Mouse (Mus musculus): ENCODE data around the gene Sema5b. TPM values are rescaled to one million over a fixed set of nuclear protein-coding genes. Genes with fewer than 3 reads are reported as not detected.

The Sema5b gene
- total RNA-seq, 2 experiments from 2014 or later = 0.43 to 9.0 TPM

DNA sequence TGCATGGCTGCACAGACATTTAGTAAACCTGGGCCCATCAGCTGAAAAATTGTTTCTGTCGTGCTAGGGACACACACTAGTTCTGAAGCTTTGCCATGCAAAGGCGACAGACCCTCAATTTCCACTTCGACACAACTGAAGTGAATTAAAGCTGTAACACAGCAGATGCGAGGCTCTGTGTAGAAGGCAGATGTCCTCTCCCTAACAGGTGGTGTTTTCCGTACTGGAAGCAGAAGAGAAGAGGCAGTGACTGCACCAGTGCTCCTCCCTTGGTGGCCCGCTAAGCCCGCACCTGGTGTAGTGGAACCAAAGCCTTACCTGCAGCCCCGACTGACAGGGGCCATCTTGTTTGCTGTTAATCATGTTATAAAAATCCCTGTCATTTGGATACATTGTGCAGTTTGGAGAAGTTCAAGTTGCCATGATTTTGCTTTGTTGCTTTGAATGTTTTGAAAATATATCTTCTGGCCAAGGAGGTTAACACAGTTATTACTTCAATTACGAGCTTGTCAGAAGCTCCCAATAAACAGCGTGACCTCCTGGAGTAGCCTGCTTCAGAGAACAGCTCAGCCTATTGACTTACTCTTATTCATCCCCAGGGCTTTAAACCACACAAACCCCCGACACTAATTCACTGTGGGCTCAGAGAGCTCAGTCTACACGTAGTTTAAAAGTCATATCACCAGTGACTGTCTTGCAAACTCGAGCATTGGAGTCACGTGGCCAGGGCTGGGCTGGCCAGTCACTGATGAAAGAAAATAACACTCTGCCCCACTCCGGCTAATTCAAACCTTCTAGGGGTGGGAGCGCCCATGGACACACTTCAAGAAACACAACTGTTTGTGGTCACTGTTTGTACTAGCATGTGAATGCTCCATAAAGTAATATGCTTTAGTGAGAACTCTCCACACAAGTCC is 163.1 kb downstream of the Sema5b start:
- DNase-seq (ENCODE audit: low spot score in 2 of 2) = no peak

DNA sequence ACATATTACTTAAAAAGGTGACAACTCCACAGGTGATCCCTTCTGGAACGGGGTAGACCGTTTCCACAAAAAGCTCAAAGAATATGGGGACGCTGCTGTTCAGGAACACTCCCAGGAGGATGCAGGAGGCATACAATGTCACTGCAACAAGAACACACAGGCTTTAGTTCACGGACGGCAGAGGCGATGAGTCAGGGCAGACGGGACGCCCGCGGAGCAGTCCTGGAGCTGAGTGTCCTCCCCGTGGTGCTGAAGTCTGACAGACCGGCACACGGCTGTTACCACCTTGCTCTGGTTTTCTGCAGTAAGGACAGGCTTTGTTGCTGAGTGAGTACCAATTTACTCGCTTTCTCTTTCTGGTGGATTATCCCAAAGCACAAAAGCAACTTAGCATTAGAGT is 163.9 kb downstream of the Sema5b start:
- no peak for DNase-seq (ENCODE audit: low spot score in 2 of 2)

DNA sequence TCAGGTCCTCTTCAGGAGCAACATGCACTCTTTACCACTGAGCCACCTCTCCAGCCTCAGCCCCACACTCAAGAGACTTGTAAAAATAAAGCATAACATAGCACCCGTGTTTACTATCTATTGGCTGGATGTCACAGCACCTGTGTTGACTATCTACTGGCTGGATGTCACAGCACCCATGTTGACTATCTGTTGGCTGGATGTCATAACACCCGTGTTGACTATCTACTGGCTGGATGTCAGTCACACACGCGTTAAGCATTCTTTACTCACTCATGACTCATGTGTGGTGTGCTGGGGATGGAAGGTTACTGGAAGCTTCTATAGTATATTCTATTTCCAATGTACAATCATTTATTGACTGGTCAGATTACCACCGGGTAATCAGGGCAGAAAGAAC is 166.1 kb downstream of the Sema5b start:
- DNase-seq (ENCODE audit: low spot score in 2 of 2) = no peak

DNA sequence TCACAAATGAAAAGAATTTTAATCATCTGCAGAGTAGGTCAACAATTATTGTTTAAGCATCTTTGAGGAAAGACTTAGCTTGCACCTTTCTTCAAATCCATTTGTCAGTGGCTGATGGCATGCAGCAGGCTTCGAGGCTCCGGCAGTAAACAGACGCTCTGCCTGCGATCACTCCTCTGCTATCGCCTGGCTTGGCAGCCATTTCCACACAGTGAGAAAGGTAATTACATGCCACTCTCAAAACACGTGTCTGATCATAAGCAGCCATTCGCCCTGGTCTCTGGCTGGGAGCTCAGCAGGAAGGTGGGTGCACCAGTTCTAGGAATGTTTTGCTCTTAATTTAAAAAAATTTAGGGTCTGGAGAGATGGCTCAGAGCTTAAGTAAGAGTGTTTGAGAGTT is 170.1 kb downstream of the Sema5b start:
- DNase-seq (ENCODE audit: low spot score in 2 of 2) = no peak

DNA sequence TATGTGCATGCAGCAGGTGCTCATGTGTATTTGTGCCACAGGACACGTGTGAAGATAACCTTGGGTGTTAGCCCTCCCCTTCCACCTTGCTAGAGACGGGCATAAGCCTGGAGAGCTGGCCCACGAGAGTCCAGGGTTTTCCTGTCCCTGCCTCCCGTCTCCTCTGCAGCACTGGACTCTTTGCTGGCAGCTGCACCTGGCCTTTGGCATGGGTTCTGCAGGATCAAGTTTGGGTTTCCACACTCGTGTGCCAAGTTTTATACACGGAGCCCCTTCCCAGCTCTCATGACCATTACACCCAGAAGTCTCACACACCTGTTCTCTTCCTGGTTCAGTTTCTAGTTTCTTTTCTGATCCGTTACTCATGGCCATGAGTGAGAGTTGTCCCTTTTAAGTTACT is 172.7 kb downstream of the Sema5b start:
- DNase-seq (ENCODE audit: low spot score in 2 of 2) = no peak

Other genes starting within 250 kb of the Sema5b start
- 10 to 100 TPM; 19.0 to 25.2 TPM for gene Sec22a, start 177.2 kb upstream of the Sema5b start, total RNA-seq (2021)
- 10 to 100 TPM; 14.7 to 16.5 TPM for gene Pdia5, start 50.3 kb upstream of the Sema5b start, total RNA-seq (2021)
- 10 to 100 TPM; 28.1 to 33.2 TPM for gene Dirc2, start 228.2 kb downstream of the Sema5b start, total RNA-seq (2021)
- 1 to 10 TPM; 3.5 to 4.9 TPM for gene Hspbap1, start 229.2 kb downstream of the Sema5b start, total RNA-seq (2021)

Measured in adrenal gland, adult 18-20 months (tissue).